Mouse (Mus musculus): ENCODE results near the gene Tfcp2.

GRCm38 (mm10) chr15:100457340-100457739 lies 94.5 kb downstream of the Tfcp2 start:
- peak; percentile 92; the same call in 1 of the 2 replicates for TF ChIP-seq CTCF (IDR thresholded peaks at IDR 0.05; ENCODE audit: borderline replicate concordance, insufficient read depth, low read length)
- TF ChIP-seq POLR2A (IDR thresholded peaks at IDR 0.05; ENCODE audit: low read depth, low read length): no peak
